Mouse (Mus musculus): Measurements from ENCODE around the gene Zfp654.

Zfp654 gene

GRCm38 (mm10) chr16:64766696-64767300, 84.7 kb downstream of the Zfp654 start:
- DNase-seq (ENCODE audit: low spot score) = no peak

DNA sequence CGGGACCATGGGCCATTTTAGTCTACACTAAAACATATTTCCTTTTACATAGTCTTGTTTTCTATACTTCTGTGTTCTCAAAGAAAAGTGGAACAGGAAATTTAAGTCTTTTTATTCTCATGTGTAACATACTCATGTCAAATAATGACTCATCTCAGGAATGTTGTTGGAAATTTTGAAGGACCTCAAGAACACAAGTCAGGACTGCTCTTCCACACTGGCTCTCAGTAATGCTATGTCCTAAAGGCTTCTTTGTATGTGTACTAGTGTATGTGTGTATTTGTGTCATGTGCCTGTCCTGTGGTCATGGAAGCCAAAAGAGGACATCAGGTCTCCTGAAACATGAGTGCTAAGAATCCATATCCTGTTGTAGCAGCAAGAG, 92.2 kb downstream of the Zfp654 start:
- no peak for DNase-seq (ENCODE audit: low spot score)

- DNase-seq (ENCODE audit: low spot score) = peak; percentile 13
Observed at GRCm38 (mm10) chr16:64758561-64759244, 92.7 kb downstream of the Zfp654 start.

GRCm38 (mm10) chr16:64757666-64758400, 93.6 kb downstream of the Zfp654 start:
- DNase-seq (ENCODE audit: low spot score) = peak; percentile 35

- DNase-seq (ENCODE audit: low spot score) = no peak
Observed at GRCm38 (mm10) chr16:64756321-64756720, 95.1 kb downstream of the Zfp654 start.

DNA sequence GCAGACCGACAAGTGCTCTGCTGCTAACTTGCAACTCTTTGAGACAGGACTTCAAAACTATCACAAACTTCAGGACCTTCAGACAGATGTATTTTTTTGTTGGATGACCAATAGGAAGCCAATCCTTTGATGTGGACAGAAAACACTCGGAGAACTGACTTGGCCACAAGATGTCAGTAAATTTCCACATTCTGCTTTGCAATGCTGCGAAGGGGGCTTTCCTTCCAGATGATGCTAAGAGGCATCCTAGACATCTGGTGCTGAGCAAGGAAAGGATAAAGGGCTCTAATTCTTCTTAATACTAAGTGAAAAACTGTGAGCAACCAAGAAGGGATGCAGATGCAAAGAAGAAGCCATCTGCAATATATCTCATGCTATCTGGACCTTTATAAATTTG, 96.7 kb downstream of the Zfp654 start:
- peak; percentile 12 for DNase-seq (ENCODE audit: low spot score)

DNA sequence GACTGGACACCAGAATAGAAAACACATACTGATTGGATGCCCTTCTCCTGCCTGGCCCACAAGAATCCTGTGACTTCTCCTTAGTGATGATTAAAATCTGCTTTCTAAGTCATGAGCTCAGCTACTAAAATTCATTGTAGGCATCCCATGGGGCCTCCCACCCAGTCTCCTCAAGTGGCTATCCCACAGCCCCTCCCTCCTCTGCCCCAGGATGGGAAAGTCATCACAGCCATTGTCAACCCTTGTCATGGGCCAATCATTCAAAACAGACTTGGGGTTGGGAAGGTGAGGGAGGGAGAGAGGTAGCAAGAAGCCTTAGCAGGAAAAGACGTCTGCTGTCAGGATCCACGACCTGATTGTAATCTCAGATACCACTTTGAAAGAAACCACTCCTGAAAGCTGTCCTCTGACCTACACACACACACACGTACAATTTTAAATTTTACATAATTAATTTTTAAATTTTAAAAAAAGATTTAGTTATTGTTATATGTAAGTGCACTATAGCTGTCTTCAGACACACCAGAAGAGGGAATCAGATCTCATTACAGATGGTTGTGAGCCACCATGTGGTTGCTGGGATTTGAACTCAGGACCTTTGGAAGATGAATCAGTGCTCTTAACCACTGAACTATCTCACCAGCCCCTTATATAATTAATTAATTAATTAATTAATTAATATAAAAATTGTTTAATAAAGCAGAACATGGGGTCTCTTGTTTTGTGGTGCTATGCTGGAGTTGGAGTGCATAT, 97.3 kb downstream of the Zfp654 start:
- no peak for DNase-seq (ENCODE audit: low spot score)

DNA sequence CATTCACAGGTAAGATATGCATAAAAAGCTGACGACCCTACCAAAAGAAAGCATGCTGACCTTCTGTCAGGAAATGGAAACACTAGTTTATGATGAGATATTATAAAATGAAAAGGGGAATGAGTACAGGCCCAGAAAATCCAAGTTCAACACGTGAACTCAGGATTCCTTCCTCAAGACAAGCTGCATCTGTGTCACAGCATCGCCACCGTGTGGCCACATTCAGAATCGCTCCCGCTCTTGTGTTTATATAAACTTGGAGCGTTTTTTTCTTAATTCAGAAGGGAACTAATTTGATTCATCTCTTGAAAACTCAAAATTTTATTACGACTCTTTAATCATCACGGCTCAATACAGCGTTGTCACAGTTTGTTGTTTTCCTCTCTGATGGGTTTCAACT, 103.2 kb downstream of the Zfp654 start:
- DNase-seq (ENCODE audit: low spot score) = peak; percentile 68

DNA sequence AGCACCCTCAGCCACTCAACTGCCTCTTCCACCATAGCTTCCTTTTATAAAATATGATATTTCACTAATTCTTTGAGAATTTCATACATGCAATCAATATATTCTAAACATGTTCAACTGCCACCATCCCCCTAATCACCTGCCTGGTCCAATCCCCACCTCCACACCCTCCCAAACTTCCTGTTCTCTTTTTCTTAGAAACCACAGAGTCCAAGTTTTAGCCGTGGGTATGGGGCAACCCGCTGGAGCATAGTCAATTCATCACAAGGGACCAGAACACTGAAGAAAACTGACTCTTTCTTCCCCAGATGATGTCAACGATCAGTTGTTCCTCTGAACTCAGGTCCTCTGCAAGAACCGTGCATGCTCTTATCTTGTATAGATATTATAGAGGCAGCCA, 106.4 kb downstream of the Zfp654 start:
- DNase-seq (ENCODE audit: low spot score) = no peak

- no peak for DNase-seq (ENCODE audit: low spot score)
Observed at GRCm38 (mm10) chr16:64737289-64737688, 114.2 kb downstream of the Zfp654 start.
